Mouse (Mus musculus): ENCODE data around the gene Mlana.

Mlana gene

GRCm38 (mm10) chr19:29750994-29751393, 53.4 kb downstream of the Mlana start:
- no peak for DNase-seq (ENCODE audit: extremely low read depth, low read depth)

GRCm38 (mm10) chr19:29753939-29754338, 56.3 kb downstream of the Mlana start:
- no peak for DNase-seq (ENCODE audit: extremely low read depth, low read depth)
